Mouse (Mus musculus) midbrain, embryonic 15.5 days (tissue): ENCODE results near the gene Necab2. TPM values are rescaled to one million over a fixed set of nuclear protein-coding genes. Genes with fewer than 3 reads are reported as not detected.

ENCODE experiments used
- ATAC-seq: fragments of 200-750 bp; cut with Nextera tagmentation; replicated peaks from 2 replicates; pipeline ENCODE4 v1.8.0; 2017; ENCODE audit warnings: moderate TSS enrichment
- H3K27ac ChIP-seq: fragments of 300-500 bp; sonication (generic); 2 replicates; pipeline ENCODE4 v1.5.1; 2015; ENCODE audit warnings: mild to moderate bottlenecking, inconsistent platforms
- H3K27me3 ChIP-seq: fragments of 300-500 bp; sonication (generic); replicated peaks from 2 replicates; pipeline ENCODE4 v1.6.1; 2015; ENCODE audit warnings: inconsistent platforms
- H3K36me3 ChIP-seq: fragments of 300-500 bp; sonication (generic); replicated peaks from 2 replicates; pipeline ENCODE4 v1.6.1; 2015; ENCODE audit warnings: inconsistent platforms
- H3K4me1 ChIP-seq: fragments of 300-500 bp; sonication (generic); 2 replicates; pipeline ENCODE4 v1.6.1; 2015; ENCODE audit warnings: inconsistent platforms
- H3K4me2 ChIP-seq: fragments of 300-500 bp; sonication (generic); 2 replicates; pipeline ENCODE4 v1.6.1; 2015; ENCODE audit warnings: inconsistent platforms, mild to moderate bottlenecking, moderate library complexity
- H3K4me3 ChIP-seq: fragments of 300-500 bp; sonication (generic); 2 replicates; pipeline ENCODE4 v1.5.1; 2015; ENCODE audit warnings: mild to moderate bottlenecking, inconsistent platforms
- H3K9ac ChIP-seq: fragments of 300-500 bp; sonication (generic); 2 replicates; pipeline ENCODE4 v1.6.1; 2015; ENCODE audit warnings: mild to moderate bottlenecking, inconsistent platforms
- H3K9me3 ChIP-seq: fragments of 300-500 bp; sonication (generic); 2 replicates; pipeline ENCODE4 v1.6.1; 2016; ENCODE audit warnings: inconsistent platforms
- WGBS: fragments of 180-500 bp; shearing (Covaris S2); methylation state at CpG from one replicate; pipeline ENCODE4 v1.1.7; 2015; ENCODE audit warnings: mixed read lengths; 5-methylcytosine and 5-hydroxymethylcytosine counted together
- polyA plus RNA-seq: library from polyadenylated mRNA; unstranded; fragments of >200 nt; fragmentation: Nextera tagmentation; extraction: Ambion mirVana; gene quantifications from 2 replicates; pipeline ENCODE4 v1.2.1, GENCODE M21; 2015

Necab2 gene
- polyA plus RNA-seq, 1 experiment from 2014 or later = 53.0 TPM

GRCm38 (mm10) chr8:119506106-119506505, 59.6 kb downstream of the Necab2 start:
- WGBS = 78% methylated on average over 8 of the region's 8 CpGs
- H3K36me3 ChIP-seq = peaks cover 26% of the 10 kb centered on the region; the same call in 1 of the 2 replicates

DNA sequence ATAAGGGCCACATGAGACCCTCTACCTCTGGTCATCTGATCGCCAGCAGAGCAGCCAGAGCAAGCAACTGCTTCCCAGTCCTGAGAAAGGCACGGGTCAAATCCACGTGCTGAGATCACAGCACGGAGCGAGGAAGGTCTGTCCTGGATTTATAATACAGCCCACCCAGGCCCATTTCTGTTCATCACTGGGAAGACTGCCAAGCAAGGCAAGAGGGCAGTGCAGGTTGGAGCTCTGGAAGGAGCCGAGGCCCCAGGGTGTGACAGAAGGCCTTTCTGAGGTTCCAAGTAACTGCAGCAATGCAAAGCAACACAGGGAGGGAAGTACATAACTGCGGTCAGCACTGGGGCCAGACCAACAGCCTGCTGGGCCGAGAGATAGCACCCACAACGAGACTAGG, 64.0 kb downstream of the Necab2 start:
- H3K9me3 ChIP-seq = no peaks in the 10 kb centered on the region
- peaks cover 53% of the 10 kb centered on the region for H3K36me3 ChIP-seq
- no peak overlapping the region for H3K4me3 ChIP-seq
- no peak overlapping the region for H3K9ac ChIP-seq
- peaks cover 6% of the 10 kb centered on the region for H3K4me1 ChIP-seq
- WGBS = 88% methylated on average over 9 of the region's 9 CpGs
- no peaks in the 10 kb centered on the region for H3K27me3 ChIP-seq
- H3K4me2 ChIP-seq = no peak overlapping the region
- ATAC-seq = no peak
- H3K27ac ChIP-seq = no peak overlapping the region

More at GRCm38 (mm10) chr8:119506106-119506505, 59.6 kb downstream of the Necab2 start:
- H3K9ac ChIP-seq = no peak overlapping the region
- ATAC-seq = no peak
- H3K9me3 ChIP-seq = no peaks in the 10 kb centered on the region
- peaks cover 15% of the 10 kb centered on the region; the same call in 1 of the 2 replicates for H3K4me1 ChIP-seq
- no peaks in the 10 kb centered on the region for H3K27me3 ChIP-seq
- peak overlapping the region; percentile 13; the same call in 1 of the 2 replicates for H3K27ac ChIP-seq
- no peak overlapping the region for H3K4me3 ChIP-seq
- no peak overlapping the region for H3K4me2 ChIP-seq

DNA sequence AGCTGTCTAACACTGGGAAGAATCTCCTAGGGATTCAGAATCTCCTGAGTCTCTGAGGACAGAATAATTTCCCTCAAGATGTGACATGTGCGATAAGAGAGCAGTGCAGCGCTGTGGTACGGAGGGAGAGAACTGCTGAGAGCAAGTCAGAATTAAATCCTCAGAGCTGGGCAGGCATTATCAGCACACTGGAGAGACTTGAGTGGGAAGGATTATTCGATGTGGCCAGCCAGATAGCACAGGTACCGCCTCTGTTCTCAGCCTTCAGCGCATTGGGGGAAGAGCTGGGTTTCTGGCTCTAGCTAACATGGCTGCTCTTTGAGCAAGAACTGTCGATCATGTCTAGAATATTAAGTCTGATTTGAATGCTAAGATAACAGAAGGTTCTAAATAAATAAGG, 65.2 kb downstream of the Necab2 start:
- Histone ChIP-seq H3K4me2 (no peak overlapping the region), H3K9ac (no peak overlapping the region), H3K9me3 (no peaks in the 10 kb centered on the region), H3K4me1 (peaks cover 10% of the 10 kb centered on the region), H3K4me3 (no peak overlapping the region), H3K27me3 (no peaks in the 10 kb centered on the region), H3K27ac (peak overlapping the region; percentile 60), H3K36me3 (peaks cover 56% of the 10 kb centered on the region)
- ATAC-seq = peak; percentile 58; the same call in 1 of the 2 replicates
- 74% methylated on average over 7 of the region's 7 CpGs for WGBS

- no peak for ATAC-seq
- peaks cover 10% of the 10 kb centered on the region for H3K4me1 ChIP-seq
- no peaks in the 10 kb centered on the region for H3K9me3 ChIP-seq
- no peak overlapping the region for H3K4me3 ChIP-seq
- H3K4me2 ChIP-seq = no peak overlapping the region
- no peak overlapping the region for H3K9ac ChIP-seq
- no peaks in the 10 kb centered on the region for H3K27me3 ChIP-seq
- WGBS = 86% methylated on average over 4 of the region's 4 CpGs
- peaks cover 65% of the 10 kb centered on the region for H3K36me3 ChIP-seq
- no peak overlapping the region for H3K27ac ChIP-seq
Measured at GRCm38 (mm10) chr8:119513405-119513804, 66.9 kb downstream of the Necab2 start.

GRCm38 (mm10) chr8:119514940-119515339, 68.4 kb downstream of the Necab2 start:
- Histone ChIP-seq H3K27me3 (no peaks in the 10 kb centered on the region), H3K4me3 (no peak overlapping the region), H3K36me3 (peaks cover 68% of the 10 kb centered on the region), H3K9ac (no peak overlapping the region), H3K4me2 (no peak overlapping the region), H3K27ac (no peak overlapping the region), H3K9me3 (no peaks in the 10 kb centered on the region), H3K4me1 (peaks cover 10% of the 10 kb centered on the region)
- 94% methylated on average over 3 of the region's 3 CpGs for WGBS
- no peak for ATAC-seq

- Histone ChIP-seq H3K9me3 (no peaks in the 10 kb centered on the region), H3K27me3 (no peaks in the 10 kb centered on the region), H3K27ac (no peak overlapping the region), H3K36me3 (peaks cover 63% of the 10 kb centered on the region), H3K4me2 (no peak overlapping the region), H3K9ac (no peak overlapping the region), H3K4me1 (peaks cover 10% of the 10 kb centered on the region), H3K4me3 (no peak overlapping the region)
- whole genome bisulfite sequencing = 42% methylated on average over 3 of the region's 3 CpGs
- ATAC-seq = no peak
Measured at GRCm38 (mm10) chr8:119515767-119516166, 69.2 kb downstream of the Necab2 start.

- no peak overlapping the region for H3K4me2 ChIP-seq
- no peaks in the 10 kb centered on the region for H3K27me3 ChIP-seq
- no peak overlapping the region for H3K4me3 ChIP-seq
- H3K27ac ChIP-seq = no peak overlapping the region
- 45% methylated on average over 5 of the region's 5 CpGs for WGBS
- H3K4me1 ChIP-seq = peaks cover 10% of the 10 kb centered on the region; the same call in 1 of the 2 replicates
- H3K9ac ChIP-seq = no peak overlapping the region
- ATAC-seq = no peak
- H3K36me3 ChIP-seq = peaks cover 65% of the 10 kb centered on the region
- H3K9me3 ChIP-seq = no peaks in the 10 kb centered on the region
Measured at GRCm38 (mm10) chr8:119516674-119517073, 70.2 kb downstream of the Necab2 start.

DNA sequence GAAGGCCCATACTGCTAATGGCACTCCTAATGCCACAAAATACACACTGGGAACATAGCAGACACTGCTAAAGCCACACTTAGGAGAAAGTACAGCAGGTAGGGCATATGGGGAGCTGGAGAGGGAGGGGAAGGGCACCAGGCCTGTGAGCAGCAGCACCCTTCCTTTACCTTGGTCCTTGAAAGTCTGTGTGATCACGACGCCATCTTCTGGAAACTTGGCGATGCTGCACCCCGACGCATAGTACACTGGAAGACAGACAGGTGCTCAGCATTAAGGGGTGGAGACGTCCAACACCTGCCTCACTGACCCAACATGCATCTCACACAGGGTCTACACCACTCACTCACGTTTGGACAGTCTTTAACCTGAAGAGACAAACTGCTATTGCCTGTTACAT, 73.6 kb downstream of the Necab2 start:
- 0 out of 2 replicates have a peak, but pooled peaks cover 10% of the 10 kb centered on the region for H3K4me1 ChIP-seq
- no peak overlapping the region for H3K4me3 ChIP-seq
- H3K36me3 ChIP-seq = peaks cover 67% of the 10 kb centered on the region
- no peak overlapping the region for H3K4me2 ChIP-seq
- H3K27ac ChIP-seq = no peak overlapping the region
- ATAC-seq = no peak
- WGBS = 77% methylated on average over 7 of the region's 7 CpGs
- no peaks in the 10 kb centered on the region for H3K9me3 ChIP-seq
- H3K9ac ChIP-seq = no peak overlapping the region
- H3K27me3 ChIP-seq = no peaks in the 10 kb centered on the region

Other genes starting within 250 kb of the Necab2 start
- 773 and 776 TPM in 2 replicates for gene Hsbp1, start 102.2 kb upstream of the Necab2 start, polyA plus RNA-seq
- 16.2 and 17.8 TPM in 2 replicates for gene Mlycd, start 51.8 kb upstream of the Necab2 start, polyA plus RNA-seq
- gene Osgin1, start 12.6 kb upstream of the Necab2 start, polyA plus RNA-seq = 0.28 and 0.34 TPM in 2 replicates
- gene Slc38a8, start 55.0 kb downstream of the Necab2 start, polyA plus RNA-seq = 0.13 TPM in 1 of 2 replicates, not detected in the other
- 59.5 and 61.1 TPM in 2 replicates for gene Mbtps1, start 112.0 kb downstream of the Necab2 start, polyA plus RNA-seq
- gene Hsdl1, start 128.5 kb downstream of the Necab2 start, polyA plus RNA-seq = 212 and 213 TPM in 2 replicates
- 0.54 and 0.55 TPM in 2 replicates for gene Dnaaf1, start 128.5 kb downstream of the Necab2 start, polyA plus RNA-seq
- 16.6 and 17.7 TPM in 2 replicates for gene Taf1c, start 158.5 kb downstream of the Necab2 start, polyA plus RNA-seq
- gene Adad2, start 166.0 kb downstream of the Necab2 start, polyA plus RNA-seq = 0.23 and 0.31 TPM in 2 replicates
- gene Kcng4, start 189.0 kb downstream of the Necab2 start, polyA plus RNA-seq = 0.14 and 0.33 TPM in 2 replicates
- 4.6 and 7.1 TPM in 2 replicates for gene Wfdc1, start 219.6 kb downstream of the Necab2 start, polyA plus RNA-seq